Mouse (Mus musculus): ENCODE results near the gene Gm21970. TPM values are rescaled to one million over a fixed set of nuclear protein-coding genes. Genes with fewer than 3 reads are reported as not detected.

Gm21970 gene
- polyA plus RNA-seq (2015; fragmentation: Nextera tagmentation; extraction: Ambion mirVana), result 0.45 TPM in 1 of 2 replicates, not detected in the other

DNA sequence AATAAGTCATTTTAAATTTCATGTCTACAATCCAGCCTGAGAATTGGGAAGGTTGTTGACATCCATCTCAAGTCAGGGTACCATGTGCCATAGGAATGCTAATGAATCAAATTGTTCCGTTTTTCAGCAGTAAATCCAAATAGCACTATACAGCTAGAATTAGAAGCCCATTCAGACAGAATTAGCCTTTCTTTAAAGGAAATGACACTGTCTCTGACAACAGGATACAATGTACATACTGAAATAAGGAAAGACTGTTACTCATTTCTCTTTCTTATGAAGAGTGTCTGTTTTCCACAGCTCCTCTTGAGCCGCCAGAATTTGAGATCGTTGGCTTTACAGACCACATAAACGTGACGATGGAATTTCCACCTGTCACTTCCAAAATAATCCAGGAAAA lies at the start of gene Gm21970:
Gene Gm21970, plus strand, starts transcription at position 301 of the 400 bp plus-strand sequence.
- peaks cover 37% of the 10 kb centered on the region for H3K36me3 ChIP-seq (ENCODE audit: insufficient read depth, low read length)
- DNase-seq (ENCODE audit: low spot score) (no peak), ATAC-seq (no peak)
- H3K27me3 ChIP-seq (replicated peaks; ENCODE audit: insufficient read depth, low read length), result no peaks in the 10 kb centered on the region
- no peaks in the 10 kb centered on the region for H3K4me1 ChIP-seq (ENCODE audit: insufficient read depth, low read depth, low read length)
- H3K4me3 ChIP-seq (ENCODE audit: low read depth, low read length), result no peak within 1 kb of the TSS
- H3K9ac ChIP-seq (replicated peaks; ENCODE audit: low read depth), result no peak within 1 kb of the TSS
- 75% methylated on average over 5 of the region's 5 CpGs for WGBS
- H3K27ac ChIP-seq (ENCODE audit: low read length), result no peak within 1 kb of the TSS
- no peak for TF ChIP-seq CTCF (IDR thresholded peaks at IDR 0.05)
- no peak for TF ChIP-seq EP300 (IDR thresholded peaks at IDR 0.05)
- H3K4me2 ChIP-seq (replicated peaks; ENCODE audit: low read depth, low read length), result no peak within 1 kb of the TSS
- H3K9me3 ChIP-seq (ENCODE audit: low read length), result no peaks in the 10 kb centered on the region

DNA sequence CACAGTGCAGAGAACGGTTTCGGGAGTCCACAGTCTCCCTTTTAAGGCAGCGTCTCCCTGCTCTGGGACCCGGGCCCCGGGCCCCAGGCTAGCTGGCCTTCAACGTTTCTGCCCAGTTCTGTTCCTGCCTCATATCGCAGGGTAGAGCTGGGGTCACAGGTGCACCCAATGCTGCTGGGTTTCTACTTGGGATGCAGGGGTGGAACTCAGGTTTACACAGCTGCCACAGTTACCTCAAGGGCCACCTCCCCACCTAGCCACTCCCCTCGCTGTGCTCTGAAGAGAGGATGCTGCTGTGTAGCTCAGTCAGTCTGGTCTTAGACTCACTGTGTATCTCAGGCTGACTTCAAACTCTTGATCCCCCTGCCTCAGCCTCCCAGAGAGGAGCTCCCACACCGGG lies 45.0 kb upstream of the Gm21970 start:
- no peaks in the 10 kb centered on the region for H3K27me3 ChIP-seq (replicated peaks; ENCODE audit: insufficient read depth, low read length)
- no peak for TF ChIP-seq EP300 (IDR thresholded peaks at IDR 0.05)
- H3K36me3 ChIP-seq (ENCODE audit: insufficient read depth, low read length), result no peaks in the 10 kb centered on the region
- no peak overlapping the region for H3K9ac ChIP-seq (replicated peaks; ENCODE audit: low read depth)
- H3K4me3 ChIP-seq (ENCODE audit: low read depth, low read length), result no peak overlapping the region
- no peaks in the 10 kb centered on the region for H3K4me1 ChIP-seq (ENCODE audit: insufficient read depth, low read depth, low read length)
- ATAC-seq, result no peak
- no peak overlapping the region for H3K27ac ChIP-seq (ENCODE audit: low read length)
- WGBS, result 57% methylated on average over 9 of the region's 9 CpGs
- no peak overlapping the region for H3K4me2 ChIP-seq (replicated peaks; ENCODE audit: low read depth, low read length)
- H3K9me3 ChIP-seq (ENCODE audit: low read length), result no peaks in the 10 kb centered on the region
- DNase-seq (ENCODE audit: low spot score), result no peak

DNA sequence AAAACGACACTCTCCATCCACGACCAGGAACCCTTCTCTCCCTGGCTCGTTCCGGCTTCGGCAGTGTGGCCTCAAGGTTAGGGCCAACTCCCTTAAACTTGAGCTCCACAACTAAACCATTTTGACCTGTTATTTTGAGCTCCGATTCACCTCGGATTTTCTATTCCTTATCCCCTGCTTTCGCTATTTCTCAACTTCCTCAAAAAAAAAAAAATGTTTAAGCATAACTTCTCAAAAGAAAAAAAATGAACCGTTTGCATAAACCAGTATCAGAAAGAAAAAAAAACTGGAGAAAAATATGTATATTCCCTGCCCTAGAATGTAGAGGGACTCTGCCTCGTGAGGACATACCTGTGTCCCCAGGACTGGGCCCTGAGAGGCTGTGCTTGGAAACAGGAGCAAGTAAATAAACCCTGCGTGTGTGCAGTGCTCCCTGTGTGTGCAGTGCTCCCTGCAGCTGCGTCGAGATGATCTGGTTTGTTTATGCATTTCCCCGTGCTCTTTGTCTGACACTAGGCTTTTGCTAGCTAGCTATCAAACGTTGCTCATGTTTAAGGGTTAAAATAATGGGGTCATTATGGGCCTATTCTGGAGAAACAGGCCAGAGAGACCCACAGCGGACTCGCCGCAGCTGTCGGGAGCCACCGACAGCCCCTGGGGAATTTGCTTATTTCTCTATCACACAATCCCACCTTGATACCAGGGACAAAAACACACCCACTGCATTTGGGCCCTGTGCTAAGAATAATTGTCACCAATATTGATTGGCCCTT lies 43.8 kb upstream of the Gm21970 start:
- TF ChIP-seq EP300 (IDR thresholded peaks at IDR 0.05), result no peak
- no peak for TF ChIP-seq CTCF (IDR thresholded peaks at IDR 0.05)

DNA sequence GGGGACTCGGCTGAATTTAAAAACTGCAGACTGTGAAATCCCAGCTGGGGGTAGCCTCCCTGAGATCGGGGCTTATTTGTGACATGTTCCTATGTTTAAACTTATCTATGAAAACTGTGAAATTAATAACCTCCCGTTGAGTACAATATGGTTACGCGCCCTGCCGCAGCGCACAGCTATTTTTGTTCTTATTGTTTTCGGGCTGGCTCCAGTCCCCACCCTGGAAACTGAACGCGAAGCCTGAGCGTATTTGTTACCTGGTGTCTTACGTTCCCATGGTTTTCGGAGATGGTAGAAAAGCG lies 43.3 kb upstream of the Gm21970 start:
- no peaks in the 10 kb centered on the region for H3K27me3 ChIP-seq (replicated peaks; ENCODE audit: insufficient read depth, low read length)
- WGBS, result 72% methylated on average over 14 of the region's 14 CpGs

More for the DNA sequence above, 43.8 kb upstream of the Gm21970 start:
- Histone ChIP-seq H3K36me3 (ENCODE audit: insufficient read depth, low read length) (no peaks in the 10 kb centered on the region), H3K27me3 (replicated peaks; ENCODE audit: insufficient read depth, low read length) (no peaks in the 10 kb centered on the region), H3K9ac (replicated peaks; ENCODE audit: low read depth) (no peak overlapping the region), H3K9me3 (ENCODE audit: low read length) (no peaks in the 10 kb centered on the region), H3K4me1 (ENCODE audit: insufficient read depth, low read depth, low read length) (no peaks in the 10 kb centered on the region), H3K27ac (ENCODE audit: low read length) (no peak overlapping the region), H3K4me2 (replicated peaks; ENCODE audit: low read depth, low read length) (no peak overlapping the region), H3K4me3 (ENCODE audit: low read depth, low read length) (no peak overlapping the region)
- no peak for ATAC-seq
- no peak for DNase-seq (ENCODE audit: low spot score)
- WGBS, result 52% methylated on average over 20 of the region's 20 CpGs

DNA sequence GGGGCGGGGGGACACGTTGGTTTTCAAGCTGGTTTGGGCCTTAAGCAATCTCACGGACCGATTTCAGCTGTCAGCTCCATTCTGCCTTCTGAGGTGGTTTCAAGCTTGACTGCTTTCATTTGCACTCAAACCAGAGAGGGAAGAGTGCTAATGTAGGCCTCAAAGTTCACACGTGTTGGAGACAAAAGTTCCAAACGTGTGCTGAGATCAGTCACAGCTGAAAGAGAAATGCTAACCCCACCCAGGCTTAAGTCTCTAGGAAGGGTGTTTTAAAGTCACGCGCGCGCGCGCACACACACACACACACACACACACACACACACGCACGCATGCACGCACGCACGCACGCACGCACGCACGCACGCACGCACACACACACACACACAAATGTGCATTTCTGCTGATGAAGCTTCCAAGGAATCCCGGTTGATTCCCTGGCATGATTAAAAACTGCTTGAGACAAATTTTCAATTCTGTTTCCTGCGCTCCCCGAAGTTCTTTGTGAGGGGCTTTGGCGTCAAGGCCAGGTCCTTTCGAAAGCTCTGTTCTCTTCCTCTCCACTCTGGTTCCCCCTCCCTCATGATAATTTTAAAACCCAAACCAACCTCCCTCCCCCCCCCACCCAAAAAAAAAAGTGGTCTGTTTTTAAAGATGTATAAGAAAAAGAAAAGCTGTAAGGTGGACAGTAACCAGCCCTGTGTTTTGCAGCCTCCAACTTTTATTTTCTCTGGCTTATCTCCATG lies 42.8 kb upstream of the Gm21970 start:
- 78% methylated on average over 28 of the region's 28 CpGs for WGBS
- Histone ChIP-seq H3K27me3 (replicated peaks; ENCODE audit: insufficient read depth, low read length) (no peaks in the 10 kb centered on the region), H3K9ac (replicated peaks; ENCODE audit: low read depth) (no peak overlapping the region), H3K4me3 (ENCODE audit: low read depth, low read length) (no peak overlapping the region), H3K4me1 (ENCODE audit: insufficient read depth, low read depth, low read length) (no peaks in the 10 kb centered on the region), H3K9me3 (ENCODE audit: low read length) (no peaks in the 10 kb centered on the region), H3K4me2 (replicated peaks; ENCODE audit: low read depth, low read length) (no peak overlapping the region), H3K27ac (ENCODE audit: low read length) (no peak overlapping the region), H3K36me3 (ENCODE audit: insufficient read depth, low read length) (no peaks in the 10 kb centered on the region)
- DNase-seq (ENCODE audit: low spot score), result no peak
- no peak for ATAC-seq
- TF ChIP-seq EP300 (IDR thresholded peaks at IDR 0.05) (no peak), CTCF (IDR thresholded peaks at IDR 0.05) (no peak)

More for the DNA sequence above, 43.3 kb upstream of the Gm21970 start:
- H3K36me3 ChIP-seq (ENCODE audit: insufficient read depth, low read length), result no peaks in the 10 kb centered on the region
- no peak overlapping the region for H3K9ac ChIP-seq (replicated peaks; ENCODE audit: low read depth)
- ATAC-seq (no peak), DNase-seq (ENCODE audit: low spot score) (no peak)
- no peak overlapping the region for H3K4me2 ChIP-seq (replicated peaks; ENCODE audit: low read depth, low read length)
- H3K9me3 ChIP-seq (ENCODE audit: low read length), result no peaks in the 10 kb centered on the region
- H3K4me1 ChIP-seq (ENCODE audit: insufficient read depth, low read depth, low read length), result no peaks in the 10 kb centered on the region
- TF ChIP-seq EP300 (IDR thresholded peaks at IDR 0.05) (no peak), CTCF (IDR thresholded peaks at IDR 0.05) (no peak)
- no peak overlapping the region for H3K27ac ChIP-seq (ENCODE audit: low read length)
- no peak overlapping the region for H3K4me3 ChIP-seq (ENCODE audit: low read depth, low read length)

DNA sequence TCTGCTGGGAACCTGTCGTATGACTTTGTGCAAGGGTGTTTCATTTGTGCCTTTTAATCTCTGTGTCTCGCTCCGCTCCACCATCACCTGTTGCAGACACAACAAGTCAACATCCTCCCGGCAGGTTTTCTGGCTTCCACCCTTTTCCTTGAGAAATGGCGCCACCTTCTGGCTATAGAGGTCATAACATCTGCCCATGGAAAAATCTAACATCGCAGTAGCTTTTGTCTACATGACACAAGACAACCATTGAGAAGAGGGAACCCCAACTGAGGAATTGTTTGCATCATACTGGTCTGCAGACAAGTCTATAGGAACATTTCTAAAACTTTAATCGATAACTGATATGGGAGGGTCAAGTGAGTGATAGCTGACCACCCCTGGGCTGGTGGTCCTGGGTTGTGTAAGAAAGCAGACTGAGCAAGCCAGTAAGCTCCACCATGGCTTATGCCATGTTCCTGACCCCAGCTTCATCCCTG lies 39.4 kb upstream of the Gm21970 start:
- 5% methylated on average over 7 of the region's 7 CpGs for WGBS

More for the DNA sequence above, 39.4 kb upstream of the Gm21970 start:
- Histone ChIP-seq H3K27ac (ENCODE audit: low read length) (no peak overlapping the region), H3K4me3 (ENCODE audit: low read depth, low read length) (no peak overlapping the region), H3K4me1 (ENCODE audit: insufficient read depth, low read depth, low read length) (no peaks in the 10 kb centered on the region), H3K9ac (replicated peaks; ENCODE audit: low read depth) (no peak overlapping the region), H3K36me3 (ENCODE audit: insufficient read depth, low read length) (no peaks in the 10 kb centered on the region), H3K9me3 (ENCODE audit: low read length) (no peaks in the 10 kb centered on the region), H3K27me3 (replicated peaks; ENCODE audit: insufficient read depth, low read length) (no peaks in the 10 kb centered on the region), H3K4me2 (replicated peaks; ENCODE audit: low read depth, low read length) (no peak overlapping the region)
- DNase-seq (ENCODE audit: low spot score) (peak; percentile 79), ATAC-seq (no peak)
- peak; percentile 90 for TF ChIP-seq CTCF (IDR thresholded peaks at IDR 0.05)
- no peak for TF ChIP-seq EP300 (IDR thresholded peaks at IDR 0.05)

Measured in lung, postnatal 0 days (tissue).